Mouse (Mus musculus): ENCODE measurements around the gene Pomt1. TPM values are rescaled to one million over a fixed set of nuclear protein-coding genes. Genes with fewer than 3 reads are reported as not detected.

The Pomt1 gene
- total and polyA plus RNA-seq, 3 experiments, result 13.6 to 16.7 (median 16.0) TPM

DNA sequence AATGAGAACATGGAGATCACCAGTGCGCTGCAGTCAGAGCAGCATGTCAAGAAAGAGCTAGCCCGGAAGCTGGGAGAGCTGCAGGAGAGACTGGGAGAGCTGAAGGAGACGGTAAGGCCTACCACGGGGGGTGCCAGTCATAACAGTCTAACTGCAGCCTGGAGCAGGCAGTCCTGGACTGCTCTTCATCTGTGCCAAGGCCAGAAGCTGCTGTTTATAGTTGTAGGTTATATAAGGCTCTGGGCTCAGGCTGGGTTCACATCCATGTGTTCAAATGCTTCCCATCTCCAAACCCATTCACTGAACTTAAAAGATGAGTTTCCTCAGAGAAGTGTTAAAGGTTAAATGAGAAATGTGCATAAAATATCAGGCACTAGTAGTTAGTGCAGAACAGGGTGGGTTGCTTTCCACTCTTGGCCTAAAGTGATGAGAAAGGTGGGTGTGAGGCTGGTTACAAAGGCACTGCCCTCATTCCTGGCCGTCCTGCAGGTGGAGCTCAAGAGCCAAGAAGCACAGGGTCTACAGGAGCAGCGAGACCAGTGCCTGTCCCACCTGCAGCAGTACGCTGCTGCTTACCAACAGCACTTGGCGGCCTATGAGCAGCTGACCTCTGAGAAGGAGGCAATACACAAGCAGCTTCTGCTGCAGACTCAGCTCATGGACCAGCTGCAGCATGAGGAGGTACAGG lies 67.9 kb downstream of the Pomt1 start:
- peak; percentile 51 for DNase-seq (ENCODE audit: extremely low read depth)
- TF ChIP-seq MXI1 (IDR thresholded peaks at IDR 0.05; ENCODE audit: low read depth, low read length), result no peak
- peak; percentile 49 for TF ChIP-seq SMC3 (IDR thresholded peaks at IDR 0.05; ENCODE audit: low read depth, low read length)
- TF ChIP-seq ETS1 (conservative IDR thresholded peaks at IDR 0.05; ENCODE audit: low read depth, low read length), result no peak
- peak; percentile 56 for TF ChIP-seq RAD21 (IDR thresholded peaks at IDR 0.05; ENCODE audit: low read depth, low read length)
- no peak for TF ChIP-seq TBP (conservative IDR thresholded peaks at IDR 0.05; ENCODE audit: low read depth, low read length)
- TF ChIP-seq USF1 (IDR thresholded peaks at IDR 0.05; ENCODE audit: low read depth, low read length), result no peak
- TF ChIP-seq MEF2A (IDR thresholded peaks at IDR 0.05; ENCODE audit: borderline replicate concordance, low read depth, low read length), result no peak
- peak; percentile 52 to 72; a peak in 3 of 4 replicates for TF ChIP-seq CTCF (conservative IDR thresholded peaks at IDR 0.05 in 1 of 2, IDR thresholded peaks at IDR 0.05 in 1 of 2; ENCODE audit: low read depth in 2 of 2, low read length in 2 of 2)
- Histone ChIP-seq H3K27ac (ENCODE audit: insufficient read depth, low read depth) (no peak overlapping the region), H3K4me3 (replicated peaks in 1 of 3; ENCODE audit: low read depth in 2 of 3, low read length in 2 of 3, poor library complexity in 1 of 3) (no peak overlapping the region), H3K27me3 (replicated peaks) (no peaks in the 10 kb centered on the region), H3K9me3 (replicated peaks; ENCODE audit: low read length) (no peaks in the 10 kb centered on the region), H3K4me2 (ENCODE audit: insufficient read depth, low read depth, poor library complexity, severe bottlenecking) (no peak overlapping the region), H3K79me2 (replicated peaks; ENCODE audit: control insufficient read depth, extremely low read depth, insufficient read depth, poor library complexity, severe bottlenecking) (no peaks in the 10 kb centered on the region), H3K36me3 (replicated peaks in 1 of 2; ENCODE audit: control insufficient read depth in 1 of 2, insufficient read depth in 1 of 2, low read length in 1 of 2) (peaks cover 68 to 96% of the 10 kb centered on the region in 2 experiments), H3K4me1 (ENCODE audit: control insufficient read depth in 1 of 2, insufficient read depth in 2 of 2) (peaks cover 0 to 9% of the 10 kb centered on the region in 2 experiments; a peak in 2 of 4 replicates), H3K9ac (ENCODE audit: insufficient read depth, low read depth) (no peak overlapping the region)
- dilution Hi-C loops (cut with MboI; ENCODE audit: extremely low pct_ligation_motif_present, extremely low pct_unique_long_range_greater_than_20kb, low sequenced_read_pairs), result no loop called here
- in situ Hi-C loops (cut with MboI; ENCODE audit: low pct_ligation_motif_present, low pct_unique_long_range_greater_than_20kb, low sequenced_read_pairs), result no loop called here

Other genes starting within 250 kb of the Pomt1 start
- gene Fam78a, start 151.7 kb upstream of the Pomt1 start, total RNA-seq (2012; rRNA removed), result 0.21 and 0.47 TPM in 2 replicates
- gene Fam78a, start 151.7 kb upstream of the Pomt1 start, total RNA-seq (2014; rRNA removed), result 0.07 and 0.21 TPM in 2 replicates
- gene Fam78a, start 151.7 kb upstream of the Pomt1 start, polyA plus RNA-seq (2012; ENCODE audit: insufficient read length, low read depth), result 0.07 TPM in 1 of 2 replicates, not detected in the other
- 0.13 and 0.25 TPM in 2 replicates for gene Plpp7, start 141.1 kb upstream of the Pomt1 start, total RNA-seq (2012; rRNA removed)
- gene Plpp7, start 141.1 kb upstream of the Pomt1 start, total RNA-seq (2014; rRNA removed), result 0.19 TPM in 1 of 2 replicates, not detected in the other
- not detected in 2 replicates for gene Plpp7, start 141.1 kb upstream of the Pomt1 start, polyA plus RNA-seq (2012; ENCODE audit: insufficient read length, low read depth)
- gene Prrc2b, start 85.5 kb upstream of the Pomt1 start, total RNA-seq (2012; rRNA removed), result 34.3 and 42.2 TPM in 2 replicates
- 7.6 TPM in 2 replicates for gene Prrc2b, start 85.5 kb upstream of the Pomt1 start, total RNA-seq (2014; rRNA removed)
- gene Prrc2b, start 85.5 kb upstream of the Pomt1 start, polyA plus RNA-seq (2012; ENCODE audit: insufficient read length, low read depth), result 54.7 and 59.9 TPM in 2 replicates
- 45.0 and 47.2 TPM in 2 replicates for gene Uck1, start 23.6 kb downstream of the Pomt1 start, total RNA-seq (2012; rRNA removed)
- 35.7 and 39.8 TPM in 2 replicates for gene Uck1, start 23.6 kb downstream of the Pomt1 start, total RNA-seq (2014; rRNA removed)
- gene Uck1, start 23.6 kb downstream of the Pomt1 start, polyA plus RNA-seq (2012; ENCODE audit: insufficient read length, low read depth), result 33.6 and 33.7 TPM in 2 replicates
- 21.2 and 23.0 TPM in 2 replicates for gene Golga2, start 50.8 kb downstream of the Pomt1 start, total RNA-seq (2012; rRNA removed)
- 15.4 and 17.0 TPM in 2 replicates for gene Golga2, start 50.8 kb downstream of the Pomt1 start, total RNA-seq (2014; rRNA removed)
- 27.1 and 31.3 TPM in 2 replicates for gene Golga2, start 50.8 kb downstream of the Pomt1 start, polyA plus RNA-seq (2012; ENCODE audit: insufficient read length, low read depth)
- 295 and 327 TPM in 2 replicates for gene Swi5, start 51.5 kb downstream of the Pomt1 start, total RNA-seq (2012; rRNA removed)
- gene Swi5, start 51.5 kb downstream of the Pomt1 start, total RNA-seq (2014; rRNA removed), result 437 and 491 TPM in 2 replicates
- 344 and 410 TPM in 2 replicates for gene Swi5, start 51.5 kb downstream of the Pomt1 start, polyA plus RNA-seq (2012; ENCODE audit: insufficient read length, low read depth)
- gene Ciz1, start 115.7 kb downstream of the Pomt1 start, total RNA-seq (2012; rRNA removed), result 14.1 and 20.4 TPM in 2 replicates
- 8.1 and 8.2 TPM in 2 replicates for gene Ciz1, start 115.7 kb downstream of the Pomt1 start, total RNA-seq (2014; rRNA removed)
- gene Ciz1, start 115.7 kb downstream of the Pomt1 start, polyA plus RNA-seq (2012; ENCODE audit: insufficient read length, low read depth), result 47.0 and 47.3 TPM in 2 replicates
- gene Dnm1, start 116.7 kb downstream of the Pomt1 start, total RNA-seq (2012; rRNA removed), result 0.13 and 0.25 TPM in 2 replicates
- not detected in 2 replicates for gene Dnm1, start 116.7 kb downstream of the Pomt1 start, total RNA-seq (2014; rRNA removed)
- gene Dnm1, start 116.7 kb downstream of the Pomt1 start, polyA plus RNA-seq (2012; ENCODE audit: insufficient read length, low read depth), result 0.20 TPM in 1 of 2 replicates, not detected in the other
- gene 1110008P14Rik, start 145.3 kb downstream of the Pomt1 start, total RNA-seq (2012; rRNA removed), result 32.4 and 41.2 TPM in 2 replicates
- 20.2 and 27.8 TPM in 2 replicates for gene 1110008P14Rik, start 145.3 kb downstream of the Pomt1 start, total RNA-seq (2014; rRNA removed)
- gene 1110008P14Rik, start 145.3 kb downstream of the Pomt1 start, polyA plus RNA-seq (2012; ENCODE audit: insufficient read length, low read depth), result 16.8 and 24.3 TPM in 2 replicates
- not detected in 2 replicates for gene Lcn2, start 151.7 kb downstream of the Pomt1 start, total RNA-seq (2012; rRNA removed)
- gene Lcn2, start 151.7 kb downstream of the Pomt1 start, total RNA-seq (2014; rRNA removed), result not detected in 2 replicates
- gene Lcn2, start 151.7 kb downstream of the Pomt1 start, polyA plus RNA-seq (2012; ENCODE audit: insufficient read length, low read depth), result not detected in 2 replicates
- 19.6 and 21.3 TPM in 2 replicates for gene Ptges2, start 159.3 kb downstream of the Pomt1 start, total RNA-seq (2012; rRNA removed)
- gene Ptges2, start 159.3 kb downstream of the Pomt1 start, total RNA-seq (2014; rRNA removed), result 14.7 and 17.1 TPM in 2 replicates
- 19.5 and 20.3 TPM in 2 replicates for gene Ptges2, start 159.3 kb downstream of the Pomt1 start, polyA plus RNA-seq (2012; ENCODE audit: insufficient read length, low read depth)
- gene Naif1, start 213.9 kb downstream of the Pomt1 start, total RNA-seq (2012; rRNA removed), result 3.3 and 3.5 TPM in 2 replicates
- 2.5 and 2.7 TPM in 2 replicates for gene Naif1, start 213.9 kb downstream of the Pomt1 start, total RNA-seq (2014; rRNA removed)
- gene Naif1, start 213.9 kb downstream of the Pomt1 start, polyA plus RNA-seq (2012; ENCODE audit: insufficient read length, low read depth), result 5.0 and 6.5 TPM in 2 replicates
- gene Slc25a25, start 214.9 kb downstream of the Pomt1 start, total RNA-seq (2012; rRNA removed), result 9.8 and 14.1 TPM in 2 replicates
- gene Slc25a25, start 214.9 kb downstream of the Pomt1 start, total RNA-seq (2014; rRNA removed), result 6.6 TPM in 2 replicates
- 9.4 and 10.0 TPM in 2 replicates for gene Slc25a25, start 214.9 kb downstream of the Pomt1 start, polyA plus RNA-seq (2012; ENCODE audit: insufficient read length, low read depth)

All from CH12.LX (cell line).